Comparison of ENCODE assay signal across 19 mouse cellular contexts in the genomic region with DNA sequence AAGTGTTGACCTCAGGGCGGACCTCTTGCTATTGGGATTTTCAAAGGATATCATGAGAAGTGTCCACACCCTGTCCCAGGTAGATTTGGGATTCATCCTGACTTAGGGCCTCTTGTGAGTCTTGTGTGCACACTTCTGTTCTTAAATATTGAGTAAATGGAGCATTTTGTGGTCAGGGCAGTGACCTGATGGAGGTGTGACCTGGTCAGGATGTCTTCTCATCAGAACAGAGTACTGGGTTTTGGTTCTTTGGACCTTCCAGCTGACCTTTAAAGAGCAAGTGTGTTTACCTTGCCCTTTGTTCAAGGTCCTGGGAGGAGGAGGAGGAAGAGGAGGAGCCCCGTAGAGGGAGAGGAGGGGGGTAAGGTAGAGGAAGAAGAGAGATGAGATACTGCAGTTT. TPM values are rescaled to one million over a fixed set of nuclear protein-coding genes. Genes with fewer than 3 reads are reported as not detected.
DNase-seq lines count a peak whose midpoint lies in the region; ATAC-seq and TF ChIP-seq lines count a peak whose summit lies in the region.
"Had no signal": no experiment of that assay in that cellular context is flagged by ENCODE, and none has a peak within 500 bp of the region (broad histone marks: within the 10 kb centered on the region; RNA-seq: fewer than 3 reads in every experiment).

No protein-coding gene starts in this region.

- H3K27ac ChIP-seq in heart, embryonic 13.5 days (replicated peaks): peak overlapping the region; percentile 51
- H3K27ac ChIP-seq in layer of hippocampus, adult 2 months: peak overlapping the region; percentile 48; the same call in 1 of the 2 replicates
- no peak overlapping the region for H3K27ac ChIP-seq in midbrain, embryonic 11.5 days (ENCODE audit: low read depth, low read length)
- H3K27ac ChIP-seq in midbrain, embryonic 13.5 days: no peak overlapping the region
- no peak overlapping the region for H3K27ac ChIP-seq in embryonic facial prominence, embryonic 10.5 days (replicated peaks)
- H3K27ac ChIP-seq: forebrain, embryonic 12.5 days; hindbrain, embryonic 14.5 days; kidney, embryonic 15.5 days; limb, embryonic 13.5 days had no signal

- no peaks in the 10 kb centered on the region for H3K36me3 ChIP-seq in heart, embryonic 13.5 days
- no peaks in the 10 kb centered on the region for H3K36me3 ChIP-seq in midbrain, embryonic 11.5 days (ENCODE audit: control insufficient read depth, insufficient read depth, low read length)
- H3K36me3 ChIP-seq in midbrain, embryonic 13.5 days: no peaks in the 10 kb centered on the region
- H3K36me3 ChIP-seq in embryonic facial prominence, embryonic 10.5 days (replicated peaks): peaks cover 12% of the 10 kb centered on the region
- H3K36me3 ChIP-seq: kidney, embryonic 15.5 days; limb, embryonic 13.5 days had no signal

- WGBS in heart, embryonic 13.5 days: 54% methylated on average over 2 of the region's 2 CpGs
- 33% methylated on average over 2 of the region's 2 CpGs for WGBS in midbrain, embryonic 11.5 days
- 39% methylated on average over 2 of the region's 2 CpGs for WGBS in midbrain, embryonic 13.5 days
- WGBS in embryonic facial prominence, embryonic 10.5 days: 51% methylated on average over 2 of the region's 2 CpGs

- H3K4me3 ChIP-seq in heart, embryonic 13.5 days: no peak overlapping the region
- no peak overlapping the region for H3K4me3 ChIP-seq in layer of hippocampus, adult 2 months
- no peak overlapping the region for H3K4me3 ChIP-seq in midbrain, embryonic 11.5 days (ENCODE audit: low read depth, low read length)
- H3K4me3 ChIP-seq in midbrain, embryonic 13.5 days (replicated peaks): no peak overlapping the region
- no peak overlapping the region for H3K4me3 ChIP-seq in embryonic facial prominence, embryonic 10.5 days
- H3K4me3 ChIP-seq: forebrain, embryonic 12.5 days; heart, adult 2 months; kidney, embryonic 15.5 days; limb, embryonic 13.5 days; myocyte had no signal

- H3K27me3 ChIP-seq in heart, embryonic 13.5 days (replicated peaks): no peaks in the 10 kb centered on the region
- no peaks in the 10 kb centered on the region for H3K27me3 ChIP-seq in midbrain, embryonic 11.5 days (ENCODE audit: control insufficient read depth, insufficient read depth, low read length)
- peaks cover 6% of the 10 kb centered on the region; the same call in 1 of the 2 replicates for H3K27me3 ChIP-seq in midbrain, embryonic 13.5 days
- no peaks in the 10 kb centered on the region for H3K27me3 ChIP-seq in embryonic facial prominence, embryonic 10.5 days (replicated peaks; ENCODE audit: low read depth, poor library complexity, severe bottlenecking)
- H3K27me3 ChIP-seq: forebrain, embryonic 12.5 days; kidney, embryonic 15.5 days; limb, embryonic 13.5 days had no signal

- no peak for ATAC-seq in heart, embryonic 13.5 days (ENCODE audit: extremely low read depth, insufficient number of reproducible peaks, low FRiP score, low TSS enrichment)
- no peak for ATAC-seq in midbrain, embryonic 11.5 days (ENCODE audit: low FRiP score)
- ATAC-seq in midbrain, embryonic 13.5 days: no peak
- ATAC-seq in granulocyte monocyte progenitor cell, adult 5-6 weeks (replicated peaks; ENCODE audit: poor library complexity, severe bottlenecking): 0 out of 2 replicates have a peak, but pooled peaks have one; percentile 31

- H3K9ac ChIP-seq in heart, embryonic 13.5 days: peak overlapping the region; percentile 19; the same call in 1 of the 2 replicates
- H3K9ac ChIP-seq in midbrain, embryonic 11.5 days (ENCODE audit: low read length): no peak overlapping the region
- H3K9ac ChIP-seq in midbrain, embryonic 13.5 days (replicated peaks): no peak overlapping the region
- H3K9ac ChIP-seq: forebrain, embryonic 12.5 days; hindbrain, embryonic 14.5 days; kidney, embryonic 15.5 days; limb, embryonic 13.5 days had no signal

- TF ChIP-seq CTCF in layer of hippocampus, adult 2 months (conservative IDR thresholded peaks at IDR 0.05): no peak

- peaks cover 83% of the 10 kb centered on the region for H3K4me1 ChIP-seq in heart, embryonic 13.5 days
- peaks cover 26% of the 10 kb centered on the region for H3K4me1 ChIP-seq in midbrain, embryonic 11.5 days (ENCODE audit: control insufficient read depth, insufficient read depth, low read length)
- peaks cover 53% of the 10 kb centered on the region for H3K4me1 ChIP-seq in midbrain, embryonic 13.5 days (replicated peaks)
- H3K4me1 ChIP-seq in embryonic facial prominence, embryonic 10.5 days: peaks cover 85% of the 10 kb centered on the region

- no peak for DNase-seq in heart, adult 8-10 months (ENCODE audit: low spot score)
- no peak for DNase-seq in layer of hippocampus, adult 2 months (ENCODE audit: low spot score in 2 of 2)
- DNase-seq in layer of hippocampus, postnatal 14 days (ENCODE audit: low spot score in 2 of 2): no peak
- peak; percentile 84 for DNase-seq in midbrain, embryonic 11.5 days (ENCODE audit: low spot score, missing footprints)
- DNase-seq in embryonic facial prominence, embryonic 10.5 days (ENCODE audit: low spot score): no peak
- DNase-seq: adrenal gland, adult 2 months; B cell, adult 2 months; cerebellum, adult 8-10 months; gastrocnemius, postnatal 10 days; midbrain, embryonic 14.5 days had no signal

- no peaks in the 10 kb centered on the region for H3K9me3 ChIP-seq in heart, embryonic 13.5 days
- H3K9me3 ChIP-seq in midbrain, embryonic 11.5 days (ENCODE audit: control insufficient read depth, low read length): no peaks in the 10 kb centered on the region
- no peaks in the 10 kb centered on the region for H3K9me3 ChIP-seq in midbrain, embryonic 13.5 days
- H3K9me3 ChIP-seq in embryonic facial prominence, embryonic 10.5 days: no peaks in the 10 kb centered on the region
- H3K9me3 ChIP-seq: forebrain, embryonic 12.5 days; kidney, embryonic 15.5 days; limb, embryonic 13.5 days had no signal

- H3K4me2 ChIP-seq in heart, embryonic 13.5 days: no peak overlapping the region
- H3K4me2 ChIP-seq in midbrain, embryonic 11.5 days: no peak overlapping the region
- no peak overlapping the region for H3K4me2 ChIP-seq in midbrain, embryonic 13.5 days (replicated peaks)
- H3K4me2 ChIP-seq: forebrain, embryonic 12.5 days; hindbrain, embryonic 14.5 days; kidney, embryonic 15.5 days; limb, embryonic 13.5 days had no signal

RNA-seq across cellular contexts. Expression of gene Sh3bp4, which starts 9.0 kb away (rescaled TPM):
- 19.2 and 19.6 TPM in 2 replicates for polyA plus RNA-seq in heart, embryonic 13.5 days (2015; fragmentation: Nextera tagmentation; extraction: Ambion mirVana)
- 10 to 100 TPM in 2 of 4 experiments, 1 to 10 TPM in 2; 7.2 to 13.4 (median 9.7) TPM for total RNA-seq in heart, adult 8-10 months (2022)
- 10 to 100 TPM; 21.9 to 24.8 TPM for total RNA-seq in layer of hippocampus, adult 2 months (2021)
- 10 to 100 TPM; 40.1 to 42.1 TPM for total RNA-seq in layer of hippocampus, postnatal 14 days (2021)
- polyA plus RNA-seq in midbrain, embryonic 11.5 days (2014; fragmentation: Nextera tagmentation; extraction: Ambion mirVana): 17.3 and 18.6 TPM in 2 replicates
- polyA plus RNA-seq in midbrain, embryonic 13.5 days (2015; fragmentation: Nextera tagmentation; extraction: Ambion mirVana): 12.1 and 13.2 TPM in 2 replicates
- 0.41 and 0.88 TPM in 2 replicates for total RNA-seq in granulocyte monocyte progenitor cell, adult 5-6 weeks (2014; fragmentation: Nextera tagmentation)
- not detected in 2 replicates for total RNA-seq in granulocyte monocyte progenitor cell, adult 5-6 weeks (2017)
- polyA plus RNA-seq in embryonic facial prominence, embryonic 10.5 days (2016; fragmentation: Nextera tagmentation; extraction: Ambion mirVana): 25.1 and 26.5 TPM in 2 replicates

Comparison
In these comparisons a context has a peak if more than half of its experiments do, and no peak if none do; other contexts are left out.
1. H3K27ac ChIP-seq: peak in heart, embryonic 13.5 days (single experiment) and layer of hippocampus, adult 2 months (single experiment); none in midbrain, embryonic 11.5 days (single experiment), midbrain, embryonic 13.5 days (single experiment) and embryonic facial prominence, embryonic 10.5 days (single experiment).
2. RNA of gene Sh3bp4, which starts 9.0 kb away (total RNA-seq): 40.1 to 42.1 TPM in layer of hippocampus, postnatal 14 days, 21.9 to 24.8 TPM in layer of hippocampus, adult 2 months and 7.2 to 13.4 TPM in heart, adult 8-10 months; 0.41 to 0.88 TPM in granulocyte monocyte progenitor cell, adult 5-6 weeks; every median in the first group is over 4 times any median in the second.